Comparison of ENCODE assay signal across 9 mouse cellular contexts in the genomic region with DNA sequence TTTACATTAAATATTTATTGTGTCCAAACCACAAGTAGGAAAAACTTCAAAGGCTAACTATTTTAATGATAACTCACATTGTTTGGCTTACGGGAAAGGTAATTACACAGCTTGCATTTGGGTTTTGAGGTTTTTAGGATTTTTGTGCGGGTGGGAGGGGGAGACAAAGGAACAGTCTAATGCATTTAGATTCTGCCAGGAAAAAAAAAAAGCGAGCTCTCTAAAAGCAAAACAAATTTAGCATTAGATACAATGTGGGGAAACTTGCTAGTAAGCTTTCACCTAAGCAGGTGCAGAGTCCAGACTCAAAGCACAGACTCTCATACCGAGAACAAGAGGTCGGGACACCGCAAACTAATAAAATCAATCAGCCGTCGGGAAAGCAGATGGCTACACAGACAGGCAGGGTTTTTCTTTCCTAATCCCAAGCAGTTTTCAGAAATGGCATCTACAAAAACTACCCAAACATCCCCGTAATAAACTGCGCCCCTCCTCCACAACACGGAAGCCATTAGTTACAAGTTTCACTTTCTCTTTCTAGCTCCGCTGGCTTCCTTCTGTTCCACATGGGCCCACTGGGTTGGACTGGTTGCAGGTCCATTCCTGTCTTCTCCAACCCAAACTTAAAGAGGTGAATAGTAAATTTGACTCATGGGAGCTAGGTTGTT. TPM values are rescaled to one million over a fixed set of nuclear protein-coding genes. Genes with fewer than 3 reads are reported as not detected.
DNase-seq lines count a peak whose midpoint lies in the region; ATAC-seq and TF ChIP-seq lines count a peak whose summit lies in the region.
"Had no signal": no experiment of that assay in that cellular context is flagged by ENCODE, and none has a peak within 500 bp of the region (broad histone marks: within the 10 kb centered on the region; RNA-seq: fewer than 3 reads in every experiment).

No protein-coding gene starts in this region.

- peak; percentile 50 for DNase-seq in gastrocnemius, adult 18-20 months (ENCODE audit: low spot score)
- DNase-seq in gastrocnemius, adult 8-10 months (ENCODE audit: low spot score in 2 of 2): no peak
- DNase-seq in MN1 (ENCODE audit: low spot score): peak; percentile 77
- no peak for DNase-seq in limb, embryonic 14.5 days (ENCODE audit: low spot score)
- no peak for DNase-seq in retina, embryonic 14.5 days (ENCODE audit: low spot score)
- no peak for DNase-seq in retina, postnatal 1 day

- TF ChIP-seq CTCF in olfactory bulb, adult 2 months (IDR thresholded peaks at IDR 0.05; ENCODE audit: insufficient read depth, low read depth, low read length): no peak

- H3K4me2 ChIP-seq in heart, embryonic 13.5 days: peak overlapping the region; percentile 53
- H3K4me2 ChIP-seq in limb, embryonic 14.5 days (replicated peaks; ENCODE audit: low read depth, low read length, severe bottlenecking): peak overlapping the region; percentile 31
- H3K4me2 ChIP-seq: midbrain, embryonic 12.5 days had no signal

- no peaks in the 10 kb centered on the region for H3K9me3 ChIP-seq in heart, embryonic 13.5 days
- H3K9me3 ChIP-seq in limb, embryonic 14.5 days (ENCODE audit: control insufficient read depth, low read length): no peaks in the 10 kb centered on the region
- H3K9me3 ChIP-seq: midbrain, embryonic 12.5 days had no signal

- peaks cover 44% of the 10 kb centered on the region for H3K4me1 ChIP-seq in heart, embryonic 13.5 days
- peaks cover 7% of the 10 kb centered on the region for H3K4me1 ChIP-seq in limb, embryonic 14.5 days (ENCODE audit: control insufficient read depth, insufficient read depth, low read length)
- H3K4me1 ChIP-seq in olfactory bulb, adult 2 months (ENCODE audit: control insufficient read depth, insufficient read depth, low read length): peaks cover 9% of the 10 kb centered on the region

- no peak overlapping the region for H3K27ac ChIP-seq in heart, embryonic 13.5 days (replicated peaks)
- no peak overlapping the region for H3K27ac ChIP-seq in limb, embryonic 14.5 days (replicated peaks; ENCODE audit: low read depth, low read length)
- 0 out of 2 replicates have a peak overlapping the region, but pooled peaks have one; percentile 16 for H3K27ac ChIP-seq in olfactory bulb, adult 2 months (ENCODE audit: insufficient read depth, low read depth, low read length)
- H3K27ac ChIP-seq: midbrain, embryonic 12.5 days had no signal

- ATAC-seq in heart, embryonic 13.5 days (ENCODE audit: extremely low read depth, insufficient number of reproducible peaks, low FRiP score, low TSS enrichment): no peak
- ATAC-seq in limb, embryonic 14.5 days (ENCODE audit: low FRiP score, low read depth): no peak

- no peak for TF ChIP-seq POLR2A in limb, embryonic 14.5 days (IDR thresholded peaks at IDR 0.05; ENCODE audit: borderline replicate concordance, extremely low read depth, insufficient read depth, insufficient read length)
- TF ChIP-seq POLR2A in olfactory bulb, adult 2 months (IDR thresholded peaks at IDR 0.05; ENCODE audit: insufficient read depth, low read depth, low read length): no peak

- no peak overlapping the region for H3K9ac ChIP-seq in heart, embryonic 13.5 days
- peak overlapping the region; percentile 16; the same call in 1 of the 2 replicates for H3K9ac ChIP-seq in limb, embryonic 14.5 days (ENCODE audit: low read depth, low read length, severe bottlenecking)
- H3K9ac ChIP-seq: midbrain, embryonic 12.5 days had no signal

- H3K4me3 ChIP-seq in heart, embryonic 13.5 days: peak overlapping the region; percentile 27
- peak overlapping the region; percentile 18; the same call in 1 of the 2 replicates for H3K4me3 ChIP-seq in limb, embryonic 14.5 days (replicated peaks; ENCODE audit: low read length)
- no peak overlapping the region; the same call in 1 of the 2 replicates for H3K4me3 ChIP-seq in olfactory bulb, adult 2 months (ENCODE audit: insufficient read depth, low read depth, low read length)
- H3K4me3 ChIP-seq: midbrain, embryonic 12.5 days had no signal

- 71% methylated on average over 12 of the region's 12 CpGs for WGBS in heart, embryonic 13.5 days
- WGBS in limb, embryonic 14.5 days: 35% methylated on average over 12 of the region's 12 CpGs
- WGBS in olfactory bulb, adult 2 months: 34% methylated on average over 12 of the region's 12 CpGs

- H3K27me3 ChIP-seq in heart, embryonic 13.5 days (replicated peaks): no peaks in the 10 kb centered on the region
- H3K27me3 ChIP-seq in limb, embryonic 14.5 days (ENCODE audit: control insufficient read depth, insufficient read depth, low read length): no peaks in the 10 kb centered on the region
- H3K27me3 ChIP-seq: midbrain, embryonic 12.5 days had no signal

- peaks cover 14% of the 10 kb centered on the region for H3K36me3 ChIP-seq in heart, embryonic 13.5 days
- peaks cover 2% of the 10 kb centered on the region; the same call in 1 of the 2 replicates for H3K36me3 ChIP-seq in limb, embryonic 14.5 days (ENCODE audit: control insufficient read depth, insufficient read depth, low read length)
- H3K36me3 ChIP-seq: midbrain, embryonic 12.5 days had no signal

RNA-seq across cellular contexts. Expression of gene Stat3, which starts 8.0 kb away (rescaled TPM):
- total RNA-seq in gastrocnemius, adult 18-20 months (2021): 10 to 100 TPM; 38.1 to 48.6 TPM
- 10 to 100 TPM; 32.9 to 41.1 (median 37.5) TPM for total RNA-seq in gastrocnemius, adult 8-10 months (2022)
- polyA plus RNA-seq in heart, embryonic 13.5 days (2015; fragmentation: Nextera tagmentation; extraction: Ambion mirVana): 41.8 and 42.9 TPM in 2 replicates
- polyA plus RNA-seq in limb, embryonic 14.5 days (2012; rRNA removed): 56.1 and 66.2 TPM in 2 replicates
- 63.0 and 65.9 TPM in 2 replicates for polyA plus RNA-seq in limb, embryonic 14.5 days (2014; fragmentation: Nextera tagmentation; extraction: Ambion mirVana)
- not detected in 2 replicates for polyA plus RNA-seq in olfactory bulb, adult 2 months (2012; ENCODE audit: insufficient read depth, insufficient read length, low replicate concordance, missing spikeins)

RNA-seq across cellular contexts. Expression of gene Cavin1, which starts 39.3 kb away (rescaled TPM):
- 100 to 1,000 TPM; 128 to 153 TPM for total RNA-seq in gastrocnemius, adult 18-20 months (2021)
- 100 to 1,000 TPM; 125 to 153 (median 134) TPM for total RNA-seq in gastrocnemius, adult 8-10 months (2022)
- 348 and 370 TPM in 2 replicates for polyA plus RNA-seq in heart, embryonic 13.5 days (2015; fragmentation: Nextera tagmentation; extraction: Ambion mirVana)
- 81.3 and 96.8 TPM in 2 replicates for polyA plus RNA-seq in limb, embryonic 14.5 days (2012; rRNA removed)
- 128 and 135 TPM in 2 replicates for polyA plus RNA-seq in limb, embryonic 14.5 days (2014; fragmentation: Nextera tagmentation; extraction: Ambion mirVana)
- polyA plus RNA-seq in olfactory bulb, adult 2 months (2012; ENCODE audit: insufficient read depth, insufficient read length, low replicate concordance, missing spikeins): not detected in 2 replicates

Comparison
In these comparisons a context has a peak if more than half of its experiments do, and no peak if none do; other contexts are left out.
1. DNase-seq: peak in gastrocnemius, adult 18-20 months (single experiment) and MN1 (single experiment); none in gastrocnemius, adult 8-10 months (0 of 2), limb, embryonic 14.5 days (single experiment), retina, embryonic 14.5 days (single experiment) and retina, postnatal 1 day (single experiment).
2. RNA of gene Cavin1, which starts 39.3 kb away (polyA plus RNA-seq): 348 to 370 TPM in heart, embryonic 13.5 days and 81.3 to 135 TPM in limb, embryonic 14.5 days; not detected in olfactory bulb, adult 2 months; every median in the first group is over 10 times any median in the second.